Mouse (Mus musculus) midbrain, embryonic 10.5 days (tissue): ENCODE measurements around the gene Neu1. TPM values are rescaled to one million over a fixed set of nuclear protein-coding genes. Genes with fewer than 3 reads are reported as not detected.

ENCODE experiments used
- DNase-seq: peaks from one replicate; pipeline ENCODE4 v3.0.0-alpha.2; 2017; ENCODE audit warnings: low spot score
- H3K27ac ChIP-seq: fragments of 300-500 bp; sonication (generic); replicated peaks from 2 replicates; pipeline ENCODE4 v1.5.1; 2016; ENCODE audit warnings: mild to moderate bottlenecking
- H3K27me3 ChIP-seq: fragments of 300-500 bp; sonication (generic); 2 replicates; pipeline ENCODE4 v1.6.1; 2016; ENCODE audit warnings: low read depth, mild to moderate bottlenecking; ENCODE audit not compliant: poor library complexity, severe bottlenecking
- H3K36me3 ChIP-seq: fragments of 300-500 bp; sonication (generic); 2 replicates; pipeline ENCODE4 v1.6.1; 2016; ENCODE audit warnings: mild to moderate bottlenecking, moderate library complexity
- H3K4me1 ChIP-seq: fragments of 300-500 bp; sonication (generic); 2 replicates; pipeline ENCODE4 v1.6.1; 2016
- H3K4me3 ChIP-seq: fragments of 300-500 bp; sonication (generic); 2 replicates; pipeline ENCODE4 v1.5.1; 2016; ENCODE audit warnings: mild to moderate bottlenecking, moderate library complexity
- H3K9me3 ChIP-seq: fragments of 300-500 bp; sonication (generic); replicated peaks from 2 replicates; pipeline ENCODE4 v1.6.1; 2016; ENCODE audit warnings: mild to moderate bottlenecking
- WGBS: fragments of 180-500 bp; shearing (Covaris S2); methylation state at CpG from one replicate; pipeline ENCODE4 v1.1.7; 2016; 5-methylcytosine and 5-hydroxymethylcytosine counted together
- polyA plus RNA-seq: library from polyadenylated mRNA; unstranded; fragments of >200 nt; fragmentation: Nextera tagmentation; extraction: Ambion mirVana; gene quantifications from 2 replicates; pipeline ENCODE4 v1.2.1, GENCODE M21; 2016

Neu1 gene
- polyA plus RNA-seq = 16.1 and 19.2 TPM in 2 replicates

- H3K4me1 ChIP-seq = peaks cover 35% of the 10 kb centered on the region
- no peaks in the 10 kb centered on the region for H3K9me3 ChIP-seq
- H3K4me3 ChIP-seq = peak within 1 kb of the TSS; percentile 69
- peak within 1 kb of the TSS; percentile 86 for H3K27ac ChIP-seq
- 0 out of 2 replicates have a peak, but pooled peaks cover 15% of the 10 kb centered on the region for H3K36me3 ChIP-seq
- H3K27me3 ChIP-seq = peaks cover 9% of the 10 kb centered on the region; the same call in 1 of the 2 replicates
- peak; percentile 97 for DNase-seq
- 1% methylated on average over 38 of the region's 38 CpGs for WGBS
Measured at GRCm38 (mm10) chr17:34931061-34931734, at the start of gene Neu1. TSS of gene Neu1 (plus strand) at chr17:34931253.

GRCm38 (mm10) chr17:34881683-34882310 lies 49.3 kb upstream of the Neu1 start, which contains the start of gene Gm20547:
TSS of gene Gm20547 (minus strand) at chr17:34882042.
- DNase-seq = no peak
- H3K4me1 ChIP-seq = peaks cover 9% of the 10 kb centered on the region
- no peak within 1 kb of the TSS for H3K27ac ChIP-seq
- no peaks in the 10 kb centered on the region for H3K36me3 ChIP-seq
- peak within 1 kb of the TSS; percentile 20; the same call in 1 of the 2 replicates for H3K4me3 ChIP-seq
- 14% methylated on average over 15 of the region's 15 CpGs for WGBS
- H3K9me3 ChIP-seq = no peaks in the 10 kb centered on the region
- H3K27me3 ChIP-seq = peaks cover 25% of the 10 kb centered on the region

GRCm38 (mm10) chr17:34883332-34883731 lies 47.7 kb upstream of the Neu1 start:
- no peak for DNase-seq
- 78% methylated on average over 3 of the region's 3 CpGs for WGBS
- Histone ChIP-seq H3K27ac (no peak overlapping the region), H3K4me3 (no peak overlapping the region), H3K27me3 (peaks cover 25% of the 10 kb centered on the region), H3K4me1 (peaks cover 9% of the 10 kb centered on the region), H3K36me3 (no peaks in the 10 kb centered on the region), H3K9me3 (no peaks in the 10 kb centered on the region)

GRCm38 (mm10) chr17:34884704-34885103 lies 46.3 kb upstream of the Neu1 start:
- Histone ChIP-seq H3K27me3 (peaks cover 25% of the 10 kb centered on the region), H3K4me1 (peaks cover 9% of the 10 kb centered on the region), H3K4me3 (no peak overlapping the region), H3K9me3 (no peaks in the 10 kb centered on the region), H3K36me3 (no peaks in the 10 kb centered on the region), H3K27ac (no peak overlapping the region)
- WGBS = 89% methylated on average over 6 of the region's 6 CpGs
- no peak for DNase-seq

GRCm38 (mm10) chr17:34885615-34886014 lies 45.4 kb upstream of the Neu1 start:
- no peaks in the 10 kb centered on the region for H3K9me3 ChIP-seq
- H3K36me3 ChIP-seq = no peaks in the 10 kb centered on the region
- 81% methylated on average over 3 of the region's 3 CpGs for whole genome bisulfite sequencing
- H3K27me3 ChIP-seq = peaks cover 25% of the 10 kb centered on the region
- no peak overlapping the region for H3K27ac ChIP-seq
- H3K4me3 ChIP-seq = no peak overlapping the region
- no peak for DNase-seq
- peaks cover 9% of the 10 kb centered on the region for H3K4me1 ChIP-seq

GRCm38 (mm10) chr17:34887942-34888341 lies 43.1 kb upstream of the Neu1 start:
- H3K36me3 ChIP-seq = no peaks in the 10 kb centered on the region
- H3K9me3 ChIP-seq = no peaks in the 10 kb centered on the region
- DNase-seq = no peak
- 84% methylated on average over 5 of the region's 5 CpGs for WGBS
- no peak overlapping the region for H3K4me3 ChIP-seq
- H3K27ac ChIP-seq = no peak overlapping the region
- H3K4me1 ChIP-seq = peaks cover under 1% of the 10 kb centered on the region; the same call in 1 of the 2 replicates
- peaks cover 8% of the 10 kb centered on the region; the same call in 1 of the 2 replicates for H3K27me3 ChIP-seq

- no peaks in the 10 kb centered on the region for H3K36me3 ChIP-seq
Measured at GRCm38 (mm10) chr17:34890074-34890743, 40.8 kb upstream of the Neu1 start.

GRCm38 (mm10) chr17:34891377-34891776 lies 39.7 kb upstream of the Neu1 start:
- Histone ChIP-seq H3K4me1 (peaks cover 33% of the 10 kb centered on the region), H3K9me3 (peaks cover 6% of the 10 kb centered on the region; the same call in 1 of the 2 replicates), H3K36me3 (peaks cover 11% of the 10 kb centered on the region), H3K4me3 (no peak overlapping the region), H3K27ac (no peak overlapping the region), H3K27me3 (no peaks in the 10 kb centered on the region)
- 92% methylated on average over 2 of the region's 2 CpGs for WGBS
- no peak for DNase-seq

More at GRCm38 (mm10) chr17:34890074-34890743, 40.8 kb upstream of the Neu1 start:
- WGBS = 89% methylated on average over 12 of the region's 12 CpGs
- no peaks in the 10 kb centered on the region for H3K9me3 ChIP-seq
- H3K4me1 ChIP-seq = peaks cover 22% of the 10 kb centered on the region
- DNase-seq = no peak
- H3K27me3 ChIP-seq = no peaks in the 10 kb centered on the region
- H3K4me3 ChIP-seq = no peak overlapping the region
- no peak overlapping the region for H3K27ac ChIP-seq

- Histone ChIP-seq H3K36me3 (peaks cover 16% of the 10 kb centered on the region), H3K27me3 (no peaks in the 10 kb centered on the region), H3K4me1 (peaks cover 49% of the 10 kb centered on the region), H3K9me3 (peaks cover 7% of the 10 kb centered on the region; the same call in 1 of the 2 replicates), H3K4me3 (peak overlapping the region; percentile 100), H3K27ac (peak overlapping the region; percentile 98)
- DNase-seq = no peak
- 76% methylated on average over 12 of the region's 12 CpGs for WGBS
Measured at GRCm38 (mm10) chr17:34893072-34893824, 37.8 kb upstream of the Neu1 start.

- H3K27ac ChIP-seq = peak overlapping the region; percentile 98
- H3K4me3 ChIP-seq = peak overlapping the region; percentile 100
- DNase-seq = peak; percentile 96
- peaks cover 51% of the 10 kb centered on the region for H3K4me1 ChIP-seq
- peaks cover 7% of the 10 kb centered on the region; the same call in 1 of the 2 replicates for H3K9me3 ChIP-seq
- WGBS = under 1% methylated on average over 39 of the region's 51 CpGs
- no peaks in the 10 kb centered on the region for H3K27me3 ChIP-seq
- peaks cover 16% of the 10 kb centered on the region for H3K36me3 ChIP-seq
Measured at GRCm38 (mm10) chr17:34894074-34894597, 36.9 kb upstream of the Neu1 start.

- no peaks in the 10 kb centered on the region for H3K27me3 ChIP-seq
- DNase-seq = peak; percentile 53
- WGBS = 9% methylated on average over 51 of the region's 51 CpGs
- peaks cover 59% of the 10 kb centered on the region for H3K4me1 ChIP-seq
- H3K9me3 ChIP-seq = peaks cover 7% of the 10 kb centered on the region; the same call in 1 of the 2 replicates
- H3K36me3 ChIP-seq = peaks cover 16% of the 10 kb centered on the region
- peak overlapping the region; percentile 100 for H3K4me3 ChIP-seq
- peak overlapping the region; percentile 98 for H3K27ac ChIP-seq
Measured at GRCm38 (mm10) chr17:34894801-34895530, 36.1 kb upstream of the Neu1 start.
